Mouse (Mus musculus) midbrain, embryonic 11.5 days (tissue): Measurements from ENCODE around the gene Slc38a7. TPM values are rescaled to one million over a fixed set of nuclear protein-coding genes. Genes with fewer than 3 reads are reported as not detected.
"Not testable (repeated sequence)": the region's sequence is repeated elsewhere in the genome, so short reads cannot be mapped to it uniquely, and the experiment has no call there.

Source experiments
- ATAC-seq: fragments of 200-750 bp; cut with Nextera tagmentation; 2 replicates; pipeline ENCODE4 v1.8.0; 2017; ENCODE audit warnings: moderate TSS enrichment, moderate library complexity; ENCODE audit not compliant: low FRiP score
- DNase-seq: peaks from one replicate; pipeline ENCODE4 v3.0.0; 2015; ENCODE audit warnings: low spot score; ENCODE audit errors: missing footprints
- H3K27ac ChIP-seq: fragments of 300-500 bp; sonication (generic); 2 replicates; pipeline ENCODE4 v1.5.1; 2014; ENCODE audit warnings: low read depth, low read length
- H3K27me3 ChIP-seq: fragments of 300-500 bp; sonication (generic); 2 replicates; pipeline ENCODE4 v1.6.1; 2014; ENCODE audit warnings: mild to moderate bottlenecking, low read length, moderate library complexity, mixed read lengths; ENCODE audit not compliant: control insufficient read depth, insufficient read depth
- H3K36me3 ChIP-seq: fragments of 300-500 bp; sonication (generic); 2 replicates; pipeline ENCODE4 v1.6.1; 2014; ENCODE audit warnings: mild to moderate bottlenecking, low read length, moderate library complexity, mixed read lengths; ENCODE audit not compliant: control insufficient read depth, insufficient read depth
- H3K4me1 ChIP-seq: fragments of 300-500 bp; sonication (generic); 2 replicates; pipeline ENCODE4 v1.6.1; 2014; ENCODE audit warnings: low read length; ENCODE audit not compliant: control insufficient read depth, insufficient read depth
- H3K4me2 ChIP-seq: fragments of 300-500 bp; sonication (generic); 2 replicates; pipeline ENCODE4 v1.6.1; 2014; ENCODE audit warnings: mild to moderate bottlenecking, moderate library complexity
- H3K4me3 ChIP-seq: fragments of 300-500 bp; sonication (generic); 2 replicates; pipeline ENCODE4 v1.5.1; 2014; ENCODE audit warnings: low read depth, low read length
- H3K9ac ChIP-seq: fragments of 300-500 bp; sonication (generic); 2 replicates; pipeline ENCODE4 v1.6.1; 2014; ENCODE audit warnings: low read length
- H3K9me3 ChIP-seq: fragments of 300-500 bp; sonication (generic); 2 replicates; pipeline ENCODE4 v1.6.1; 2016; ENCODE audit warnings: low read length; ENCODE audit not compliant: control insufficient read depth
- WGBS: fragments of 180-500 bp; shearing (Covaris S2); extraction: QIAGEN DNeasy Blood & Tissue Kit; methylation state at CpG from one replicate; pipeline ENCODE4 v1.1.7; 2014; 5-methylcytosine and 5-hydroxymethylcytosine counted together
- polyA plus RNA-seq: library from polyadenylated mRNA; unstranded; fragments of >200 nt; fragmentation: Nextera tagmentation; extraction: Ambion mirVana; gene quantifications from 2 replicates; pipeline ENCODE4 v1.2.1, GENCODE M21; 2014

Gene Slc38a7
- polyA plus RNA-seq, 1 experiment from 2014 or later, result 17.2 TPM

GRCm38 (mm10) chr8:95885271-95885841 is 32.0 kb upstream of the Slc38a7 start:
- H3K4me2 ChIP-seq, result no peak overlapping the region
- no peaks in the 10 kb centered on the region for H3K36me3 ChIP-seq
- no peak overlapping the region for H3K4me3 ChIP-seq
- ATAC-seq, result no peak
- 75% methylated on average over 5 of the region's 5 CpGs for WGBS
- no peaks in the 10 kb centered on the region for H3K9me3 ChIP-seq
- H3K27ac ChIP-seq, result no peak overlapping the region
- H3K4me1 ChIP-seq, result peaks cover 8% of the 10 kb centered on the region
- DNase-seq, result no peak
- no peaks in the 10 kb centered on the region for H3K27me3 ChIP-seq
- no peak overlapping the region for H3K9ac ChIP-seq

DNA sequence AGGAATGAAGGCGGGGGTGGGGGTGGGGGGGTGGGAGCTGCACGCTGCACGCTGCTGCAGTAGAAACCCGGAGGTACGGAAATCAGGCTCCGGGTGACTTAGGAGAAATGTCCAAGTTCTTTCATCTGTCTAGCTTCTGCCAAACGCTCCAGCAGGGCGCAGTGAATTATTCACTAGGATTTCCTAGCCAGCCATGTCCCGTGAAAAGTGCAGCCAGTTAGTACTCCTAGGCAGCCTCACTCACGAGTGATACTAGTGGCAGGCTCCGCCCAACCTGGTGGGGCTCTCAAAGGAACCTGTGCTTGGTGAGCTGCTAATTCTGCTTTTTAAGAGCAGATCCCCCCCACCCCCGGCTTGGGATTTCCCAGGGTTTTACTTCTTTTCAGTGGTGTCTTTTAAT is 31.2 kb upstream of the Slc38a7 start:
- Histone ChIP-seq H3K9ac (no peak overlapping the region), H3K27me3 (no peaks in the 10 kb centered on the region), H3K9me3 (no peaks in the 10 kb centered on the region), H3K4me1 (peaks cover 8% of the 10 kb centered on the region), H3K4me3 (no peak overlapping the region), H3K27ac (no peak overlapping the region), H3K36me3 (no peaks in the 10 kb centered on the region), H3K4me2 (no peak overlapping the region)
- ATAC-seq, result no peak
- no peak for DNase-seq
- WGBS, result 79% methylated on average over 12 of the region's 12 CpGs

- DNase-seq (no peak), ATAC-seq (no peak)
- peaks cover 12% of the 10 kb centered on the region for H3K4me1 ChIP-seq
- H3K9ac ChIP-seq, result no peak overlapping the region
- no peak overlapping the region for H3K4me2 ChIP-seq
- 92% methylated on average over 9 of the region's 9 CpGs for WGBS
- no peak overlapping the region for H3K4me3 ChIP-seq
- no peaks in the 10 kb centered on the region for H3K9me3 ChIP-seq
- no peaks in the 10 kb centered on the region; the same call in 1 of the 2 replicates for H3K36me3 ChIP-seq
- no peak overlapping the region for H3K27ac ChIP-seq
- H3K27me3 ChIP-seq, result no peaks in the 10 kb centered on the region
Observed at GRCm38 (mm10) chr8:95882191-95882590, 28.9 kb upstream of the Slc38a7 start.

DNA sequence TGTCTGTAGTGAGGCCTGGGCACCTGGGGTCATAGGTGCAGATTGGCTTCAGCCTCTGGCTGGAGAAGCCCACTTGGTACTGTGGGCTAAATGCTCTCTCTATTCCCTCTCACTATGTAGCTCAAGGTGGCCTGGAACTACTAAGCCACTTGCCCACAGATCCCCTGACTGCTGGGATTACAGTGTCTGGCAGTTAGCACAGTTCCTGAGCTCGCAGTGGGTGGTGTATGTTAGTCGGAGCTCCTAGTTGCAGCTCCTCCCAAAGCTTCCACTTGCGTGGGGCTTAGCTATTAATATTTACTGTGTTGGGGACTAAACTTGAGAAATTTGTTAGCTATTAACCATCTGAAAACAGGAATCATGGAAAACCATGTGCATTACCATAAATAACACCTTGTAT is 28.2 kb upstream of the Slc38a7 start:
- Histone ChIP-seq H3K27ac (no peak overlapping the region), H3K4me2 (no peak overlapping the region), H3K27me3 (no peaks in the 10 kb centered on the region), H3K9ac (no peak overlapping the region), H3K9me3 (no peaks in the 10 kb centered on the region), H3K4me3 (no peak overlapping the region), H3K36me3 (no peaks in the 10 kb centered on the region; the same call in 1 of the 2 replicates), H3K4me1 (peaks cover 6% of the 10 kb centered on the region)
- no peak for DNase-seq
- no peak for ATAC-seq
- 89% methylated on average over 3 of the region's 3 CpGs for WGBS

DNA sequence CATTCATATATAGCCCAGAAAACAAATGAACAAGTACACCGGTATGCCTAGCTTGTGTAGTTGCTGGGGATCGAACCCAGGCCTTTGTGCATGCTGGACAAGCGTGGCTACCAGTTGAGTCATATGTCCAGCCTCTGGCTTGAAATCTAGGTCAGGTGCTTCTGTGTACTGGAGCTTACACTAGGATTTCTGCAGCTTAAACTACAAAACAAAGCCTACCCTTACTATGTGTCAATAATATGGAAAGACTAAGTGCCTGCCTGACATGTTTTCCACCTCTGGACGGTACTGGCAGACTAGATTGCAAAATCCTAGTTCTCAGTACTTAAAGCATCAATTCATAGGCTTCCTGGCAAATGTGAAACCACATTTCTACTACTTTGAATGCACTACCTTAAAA is 26.5 kb upstream of the Slc38a7 start:
- no peak overlapping the region for H3K4me2 ChIP-seq
- DNase-seq (no peak), ATAC-seq (no peak)
- H3K27ac ChIP-seq, result no peak overlapping the region
- WGBS, result 89% methylated on average over 4 of the region's 4 CpGs
- H3K9ac ChIP-seq, result no peak overlapping the region
- H3K36me3 ChIP-seq, result peaks cover 7% of the 10 kb centered on the region
- no peaks in the 10 kb centered on the region for H3K27me3 ChIP-seq
- no peak overlapping the region for H3K4me3 ChIP-seq
- H3K4me1 ChIP-seq, result peaks cover 4% of the 10 kb centered on the region
- no peaks in the 10 kb centered on the region for H3K9me3 ChIP-seq

DNA sequence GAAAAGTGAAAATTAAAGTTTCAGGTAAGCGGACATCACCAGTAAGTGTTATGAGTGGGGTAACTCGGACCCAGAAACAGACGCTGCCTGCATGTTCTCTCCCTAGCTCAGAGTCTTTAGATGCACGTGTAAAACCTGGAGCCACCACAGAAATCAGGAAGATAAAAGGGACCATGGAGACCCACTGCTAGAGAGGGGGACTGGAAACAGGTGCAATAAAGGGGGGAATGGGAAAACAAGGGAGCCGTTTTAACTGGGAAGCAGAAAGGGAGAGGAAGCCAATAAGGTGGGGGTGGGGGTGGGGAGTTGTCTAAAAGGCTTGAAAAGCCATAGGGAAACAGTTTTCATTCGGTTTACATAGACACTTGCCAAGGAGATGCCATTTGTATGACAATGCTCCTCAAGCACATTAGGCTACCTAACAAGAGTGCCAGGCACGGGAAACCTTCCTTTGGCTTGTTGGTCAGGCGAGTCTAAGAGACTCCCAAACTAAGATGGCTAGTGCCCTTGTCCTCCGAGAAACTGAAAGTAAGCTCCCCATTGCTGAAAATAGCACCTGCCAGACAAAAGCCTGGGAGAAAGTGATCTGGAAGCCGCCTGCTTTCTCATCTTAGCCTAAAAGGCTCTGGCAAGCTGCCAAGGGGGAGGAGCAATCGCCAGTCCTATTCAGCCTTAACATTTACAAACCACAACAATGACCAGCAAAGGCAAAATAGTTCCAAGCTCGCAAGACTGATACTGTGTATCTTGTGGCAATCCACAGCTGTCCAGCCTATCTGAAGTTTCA is 25.0 kb upstream of the Slc38a7 start:
- H3K4me2 ChIP-seq, result peak overlapping the region; percentile 32
- H3K36me3 ChIP-seq, result peaks cover 11% of the 10 kb centered on the region
- no peaks in the 10 kb centered on the region for H3K27me3 ChIP-seq
- 55% methylated on average over 12 of the region's 12 CpGs for WGBS
- peak; percentile 89 for DNase-seq
- peaks cover 4% of the 10 kb centered on the region for H3K4me1 ChIP-seq
- ATAC-seq, result peak; percentile 57; the same call in 1 of the 2 replicates
- H3K9ac ChIP-seq, result no peak overlapping the region
- no peaks in the 10 kb centered on the region for H3K9me3 ChIP-seq
- peak overlapping the region; percentile 44 for H3K27ac ChIP-seq
- no peak overlapping the region for H3K4me3 ChIP-seq

DNA sequence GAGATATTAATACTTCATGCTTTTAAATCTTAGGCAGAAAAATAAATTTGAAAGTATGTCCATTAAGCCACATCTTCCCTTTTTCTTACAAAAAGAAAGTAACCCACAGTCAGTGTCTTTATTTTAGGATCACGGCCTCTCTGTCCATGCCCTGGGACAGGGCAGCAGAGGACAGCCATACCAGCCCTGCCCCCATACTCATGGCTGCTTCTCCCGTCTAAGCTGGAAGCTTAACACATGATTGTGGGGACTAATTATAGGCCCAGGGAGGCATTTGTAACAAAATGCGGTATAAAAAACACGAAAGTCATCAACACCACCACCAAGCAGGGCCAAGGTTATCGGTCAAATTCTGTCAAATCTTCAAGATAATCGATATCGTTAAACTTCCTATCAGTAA is 21.9 kb upstream of the Slc38a7 start:
- ATAC-seq (no peak), DNase-seq (no peak)
- Histone ChIP-seq H3K27me3 (no peaks in the 10 kb centered on the region), H3K4me1 (peaks cover 4% of the 10 kb centered on the region), H3K9ac (no peak overlapping the region), H3K27ac (no peak overlapping the region), H3K4me2 (no peak overlapping the region), H3K4me3 (no peak overlapping the region), H3K9me3 (no peaks in the 10 kb centered on the region), H3K36me3 (peaks cover 16% of the 10 kb centered on the region)
- WGBS, result 98% methylated on average over 7 of the region's 7 CpGs

DNA sequence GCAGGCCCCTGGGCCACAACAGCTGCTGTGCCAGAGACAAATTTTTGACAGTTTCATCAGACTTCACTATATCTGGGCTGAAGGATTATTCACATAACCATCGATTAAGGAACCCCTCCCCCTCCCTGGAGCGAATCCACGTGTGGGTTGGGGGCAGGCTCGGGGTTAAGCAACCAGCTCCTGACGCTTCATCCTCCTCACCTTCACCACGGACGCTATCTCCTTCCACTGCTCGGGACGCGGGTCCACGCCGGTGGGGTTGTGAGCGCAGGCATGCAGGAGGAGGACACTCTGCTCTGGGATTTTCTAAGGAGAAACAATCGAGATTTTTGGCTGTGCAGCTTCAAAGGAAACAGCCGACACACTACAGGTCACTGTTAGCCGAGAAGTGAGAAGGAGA is 18.4 kb upstream of the Slc38a7 start:
- Histone ChIP-seq H3K27me3 (no peaks in the 10 kb centered on the region), H3K4me1 (no peaks in the 10 kb centered on the region), H3K36me3 (peaks cover 27% of the 10 kb centered on the region), H3K4me3 (no peak overlapping the region), H3K9ac (no peak overlapping the region), H3K27ac (no peak overlapping the region), H3K9me3 (no peaks in the 10 kb centered on the region), H3K4me2 (no peak overlapping the region)
- WGBS, result 95% methylated on average over 16 of the region's 16 CpGs
- no peak for DNase-seq
- ATAC-seq, result no peak

GRCm38 (mm10) chr8:95864851-95865250 is 11.5 kb upstream of the Slc38a7 start:
- H3K4me2 ChIP-seq, H3K27me3 ChIP-seq, H3K27ac ChIP-seq, DNase-seq, H3K4me3 ChIP-seq, ATAC-seq, H3K4me1 ChIP-seq, H3K9ac ChIP-seq, H3K9me3 ChIP-seq: not testable (repeated sequence)
- H3K36me3 ChIP-seq, result peaks cover 15% of the 10 kb centered on the region
- 94% methylated on average over 17 of the region's 18 CpGs for WGBS
